Mouse (Mus musculus): Measurements from ENCODE around the gene Myl7.
A peak's percentile ranks its signal among the peaks of the same experiment; 100 is the strongest.
"Not testable (repeated sequence)": the region's sequence is repeated elsewhere in the genome, so short reads cannot be mapped to it uniquely, and the experiment has no call there.

Myl7 gene

GRCm38 (mm10) chr11:5904357-5904756 lies 5.8 kb upstream of the Myl7 start:
- no peak for DNase-seq (ENCODE audit: extremely low spot score, low read depth, low spot score)

GRCm38 (mm10) chr11:5903844-5904243 lies 5.3 kb upstream of the Myl7 start:
- DNase-seq (ENCODE audit: extremely low spot score, low read depth, low spot score), result no peak

- DNase-seq (ENCODE audit: extremely low spot score, low read depth, low spot score), result no peak
Measured at GRCm38 (mm10) chr11:5902390-5902789, 3.8 kb upstream of the Myl7 start.

GRCm38 (mm10) chr11:5901950-5902349 lies 3.4 kb upstream of the Myl7 start:
- DNase-seq (ENCODE audit: extremely low spot score, low read depth, low spot score), result no peak

- DNase-seq (ENCODE audit: extremely low spot score, low read depth, low spot score), result no peak
Measured at GRCm38 (mm10) chr11:5901320-5901719, 2.7 kb upstream of the Myl7 start.

GRCm38 (mm10) chr11:5899286-5899685 lies 704 bp upstream of the Myl7 start:
- DNase-seq (ENCODE audit: extremely low spot score, low read depth, low spot score), result no peak

GRCm38 (mm10) chr11:5897839-5898238 lies 743 bp downstream of the Myl7 start:
- no peak for DNase-seq (ENCODE audit: extremely low spot score, low read depth, low spot score)

- DNase-seq (ENCODE audit: extremely low spot score, low read depth, low spot score), result no peak
Measured at GRCm38 (mm10) chr11:5897230-5897629, 1.4 kb downstream of the Myl7 start.

GRCm38 (mm10) chr11:5893807-5894206 lies 4.8 kb downstream of the Myl7 start:
- no peak for DNase-seq (ENCODE audit: extremely low spot score, low read depth, low spot score)

- no peak for DNase-seq (ENCODE audit: extremely low spot score, low read depth, low spot score)
Measured at GRCm38 (mm10) chr11:5892810-5893368, 5.7 kb downstream of the Myl7 start.

GRCm38 (mm10) chr11:5892151-5892591 lies 6.4 kb downstream of the Myl7 start:
- DNase-seq (ENCODE audit: extremely low spot score, low read depth, low spot score), result no peak

- DNase-seq (ENCODE audit: extremely low spot score, low read depth, low spot score), result not testable (repeated sequence)
Measured at GRCm38 (mm10) chr11:5888563-5888962, 10.0 kb downstream of the Myl7 start.

- no peak for DNase-seq (ENCODE audit: extremely low spot score, low read depth, low spot score)
Measured at GRCm38 (mm10) chr11:5887250-5887649, 11.3 kb downstream of the Myl7 start.

GRCm38 (mm10) chr11:5886187-5886586 lies 12.4 kb downstream of the Myl7 start:
- no peak for DNase-seq (ENCODE audit: extremely low spot score, low read depth, low spot score)

- no peak for DNase-seq (ENCODE audit: extremely low spot score, low read depth, low spot score)
Measured at GRCm38 (mm10) chr11:5882518-5882917, 16.1 kb downstream of the Myl7 start.

- DNase-seq (ENCODE audit: extremely low spot score, low read depth, low spot score), result no peak
Measured at GRCm38 (mm10) chr11:5879905-5880304, 18.7 kb downstream of the Myl7 start.

- no peak for DNase-seq (ENCODE audit: extremely low spot score, low read depth, low spot score)
Measured at GRCm38 (mm10) chr11:5878661-5879060, 19.9 kb downstream of the Myl7 start.

GRCm38 (mm10) chr11:5877921-5878526 lies 20.6 kb downstream of the Myl7 start, which contains the start of gene Pold2:
Gene Pold2, minus strand, starts transcription at chr11:5878292.
- peak; percentile 94 for DNase-seq (ENCODE audit: extremely low spot score, low read depth, low spot score)

- DNase-seq (ENCODE audit: extremely low spot score, low read depth, low spot score), result no peak
Measured at GRCm38 (mm10) chr11:5877421-5877820, 21.2 kb downstream of the Myl7 start.

GRCm38 (mm10) chr11:5873192-5873591 lies 25.4 kb downstream of the Myl7 start:
- no peak for DNase-seq (ENCODE audit: extremely low spot score, low read depth, low spot score)

- DNase-seq (ENCODE audit: extremely low spot score, low read depth, low spot score), result no peak
Measured at GRCm38 (mm10) chr11:5872707-5873106, 25.9 kb downstream of the Myl7 start.

GRCm38 (mm10) chr11:5870069-5870468 lies 28.5 kb downstream of the Myl7 start:
- no peak for DNase-seq (ENCODE audit: extremely low spot score, low read depth, low spot score)

- DNase-seq (ENCODE audit: extremely low spot score, low read depth, low spot score), result no peak
Measured at GRCm38 (mm10) chr11:5869331-5869730, 29.3 kb downstream of the Myl7 start.
